Mouse (Mus musculus) adrenal gland (tissue): ENCODE measurements around the gene Dus4l.
"Not testable (repeated sequence)": the region's sequence is repeated elsewhere in the genome, so short reads cannot be mapped to it uniquely, and the experiment has no call there.

Source experiments
- intact Hi-C: fragments of 180-260 bp; cut with DNase I; formaldehyde crosslinking; loops from one replicate; pipeline ENCODE4 v1.15.1; 2025
- long read RNA-seq, 2 experiments: library from polyadenylated mRNA; unstranded; transcript quantifications; one replicate each; pipeline ENCODE4 v2.0.0; 2020; ENCODE audit warnings: borderline replicate concordance in 1 of 2; ENCODE audit not compliant: insufficient replicate concordance in 1 of 2

The Dus4l gene
- long read RNA-seq, experiment 1, partial matches to known transcripts, result 0 of 1 reads
- long read RNA-seq, experiment 1, other reads (novel, unspliced or antisense), result 0 of 1 reads
- long read RNA-seq, experiment 2, partial matches to known transcripts, result 0 of 4 reads
- long read RNA-seq, experiment 2, other reads (novel, unspliced or antisense), result 0 of 4 reads

DNA sequence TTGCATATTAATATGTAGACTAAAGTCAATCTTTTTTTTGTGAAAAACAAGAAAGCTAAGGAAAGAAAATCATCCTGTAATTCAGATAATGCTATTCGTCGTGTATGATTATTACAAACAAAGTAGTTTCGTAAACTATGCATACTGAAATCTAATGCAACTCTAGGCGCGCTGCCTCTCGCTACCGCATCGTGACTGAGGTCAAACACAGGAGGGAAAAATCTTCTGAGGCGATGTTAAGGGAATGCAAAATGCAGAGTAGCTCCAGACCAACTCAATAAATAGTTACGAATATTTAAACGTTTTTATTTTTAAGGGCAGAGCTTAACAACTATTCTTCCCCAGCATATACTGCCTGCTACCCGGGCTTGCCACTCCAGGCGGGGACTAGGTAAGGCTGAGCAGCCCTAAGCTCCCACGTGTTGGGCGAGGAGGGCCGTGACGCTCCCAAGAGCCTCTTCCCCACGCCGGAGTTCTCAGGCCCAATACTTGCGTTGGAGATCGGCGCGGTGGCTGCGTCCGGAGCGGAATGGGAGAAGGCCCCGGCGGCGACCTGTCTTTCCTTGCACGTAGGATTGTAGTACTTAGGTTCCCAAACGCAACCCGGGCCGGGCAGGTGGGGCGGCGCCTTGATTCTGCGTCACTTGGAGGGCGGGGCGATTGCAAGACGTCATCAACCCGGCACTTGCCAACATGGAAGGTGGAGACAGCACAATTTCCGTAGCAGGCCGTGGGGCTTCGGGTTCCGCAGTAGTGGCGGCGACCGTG, at the start of gene Dus4l, which contains the start of gene Cog5:
Dus4l (minus strand) TSS at position 630 of the 768 bp plus-strand sequence.
Cog5 (plus strand) TSS at position 673 of the 768 bp plus-strand sequence.
- intact Hi-C loops, result loop anchor here (10.0 kb wide), 1 partner anchor 270 kb away; no protein-coding TSS in a partner anchor

DNA sequence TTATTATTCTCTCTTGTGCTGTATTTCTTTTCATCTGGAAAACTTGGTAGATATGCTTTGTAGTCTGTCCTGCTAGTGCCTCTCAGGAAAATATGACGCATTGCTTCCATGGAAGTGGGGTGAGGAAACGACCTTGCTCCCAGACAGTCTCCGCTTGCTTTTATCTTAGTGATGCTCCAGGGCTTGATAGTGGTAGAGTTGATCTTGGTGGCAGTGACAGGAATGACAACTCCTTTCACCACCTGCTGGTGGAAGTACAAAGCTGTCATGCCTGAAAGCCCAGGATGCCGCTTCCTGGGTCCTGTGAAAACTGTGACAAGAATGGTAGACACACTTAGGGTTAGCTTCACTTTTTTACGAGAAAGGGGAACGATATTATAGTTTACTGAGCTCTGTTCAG, 49.3 kb upstream of the Dus4l start:
- intact Hi-C loops, result no loop called here

DNA sequence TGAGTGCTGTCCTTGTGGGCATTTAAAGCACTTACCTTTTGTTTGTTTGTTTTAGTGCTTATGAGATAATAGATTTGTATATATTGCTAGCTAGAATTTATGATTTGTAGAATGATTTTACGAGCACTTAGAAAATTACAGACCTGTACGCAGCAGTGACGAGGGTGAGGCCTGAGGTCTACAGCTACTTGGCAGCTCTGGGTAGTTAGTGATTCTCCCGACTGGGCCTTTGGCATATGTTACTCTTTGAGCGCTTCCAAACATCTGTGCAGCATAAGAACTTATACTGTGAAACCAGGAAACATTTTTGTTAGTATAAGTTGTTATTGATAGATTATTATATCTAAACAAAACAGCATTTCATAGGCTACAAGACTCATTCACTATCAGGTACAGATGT, 46.8 kb upstream of the Dus4l start:
- intact Hi-C loops, result no loop called here

DNA sequence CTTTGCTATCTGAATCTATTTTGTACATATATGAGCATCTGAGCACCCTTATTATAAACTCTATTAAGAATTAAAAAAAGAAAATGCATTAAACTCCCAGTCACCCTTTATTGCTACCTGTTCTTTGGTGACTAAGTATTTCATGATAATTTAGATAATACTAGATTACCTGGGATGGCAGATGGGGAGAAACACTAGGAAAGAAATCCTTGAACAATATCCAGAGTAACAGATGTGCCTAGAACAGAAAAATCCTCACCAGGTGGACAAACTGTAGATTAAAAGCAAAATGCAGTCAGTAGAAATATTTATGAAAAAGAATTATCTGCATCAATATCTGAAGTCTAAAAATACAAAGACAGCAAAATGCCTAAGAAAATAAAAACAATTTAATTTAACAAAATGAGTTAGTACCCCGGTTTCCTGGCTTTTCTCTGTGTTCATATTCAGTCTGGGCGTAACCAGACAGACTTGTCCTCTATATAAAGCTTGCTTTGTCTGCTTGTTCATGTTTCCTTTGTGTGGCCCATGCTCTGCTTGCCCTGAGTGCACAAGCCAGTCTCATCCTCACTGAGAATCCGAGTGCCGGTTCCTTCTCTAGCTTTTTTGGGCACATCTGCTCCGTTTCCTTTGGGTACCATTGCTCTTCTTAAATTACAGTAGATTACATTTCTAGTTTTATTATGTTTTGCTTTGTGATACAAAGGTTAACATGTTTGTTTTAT, 46.2 kb upstream of the Dus4l start:
- intact Hi-C loops, result no loop called here

DNA sequence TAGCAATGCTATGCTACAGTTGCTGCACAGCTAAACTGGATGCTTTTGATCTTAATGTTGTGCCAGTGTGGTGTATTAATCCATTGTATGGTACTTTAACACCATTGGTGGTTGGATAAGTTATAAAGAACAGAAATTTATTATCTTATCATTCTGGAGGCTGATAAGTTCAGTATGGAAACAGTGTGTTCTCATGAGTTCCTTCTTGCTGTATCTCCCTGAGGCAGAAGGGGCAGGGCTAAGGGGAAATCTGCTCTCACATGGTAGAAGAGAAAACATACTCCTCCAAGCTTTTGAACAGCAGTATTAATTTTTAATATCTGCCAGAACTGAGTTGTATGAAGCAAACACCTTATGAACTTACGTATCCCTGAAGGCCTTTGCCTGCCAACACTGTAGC, 38.7 kb upstream of the Dus4l start:
- intact Hi-C loops, result no loop called here

DNA sequence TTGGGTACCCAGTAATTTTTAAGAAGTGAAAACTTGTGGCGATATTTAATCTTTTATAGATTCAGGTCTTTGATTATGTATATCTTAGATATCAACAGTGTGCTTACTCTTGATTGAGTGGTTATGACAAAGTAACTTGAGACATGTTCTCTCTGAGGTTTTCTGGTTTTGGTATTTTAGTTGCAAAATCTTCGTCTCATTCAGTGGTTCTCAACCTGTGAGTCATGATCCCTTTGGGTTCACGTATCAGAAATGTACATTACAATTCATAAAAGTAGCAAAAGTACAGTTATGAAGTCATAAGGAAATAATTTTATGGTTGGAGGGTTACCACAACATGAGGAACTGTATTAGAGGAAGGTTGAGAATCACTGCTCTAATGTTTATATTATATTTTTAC, 32.1 kb upstream of the Dus4l start:
- intact Hi-C loops, result no loop called here

DNA sequence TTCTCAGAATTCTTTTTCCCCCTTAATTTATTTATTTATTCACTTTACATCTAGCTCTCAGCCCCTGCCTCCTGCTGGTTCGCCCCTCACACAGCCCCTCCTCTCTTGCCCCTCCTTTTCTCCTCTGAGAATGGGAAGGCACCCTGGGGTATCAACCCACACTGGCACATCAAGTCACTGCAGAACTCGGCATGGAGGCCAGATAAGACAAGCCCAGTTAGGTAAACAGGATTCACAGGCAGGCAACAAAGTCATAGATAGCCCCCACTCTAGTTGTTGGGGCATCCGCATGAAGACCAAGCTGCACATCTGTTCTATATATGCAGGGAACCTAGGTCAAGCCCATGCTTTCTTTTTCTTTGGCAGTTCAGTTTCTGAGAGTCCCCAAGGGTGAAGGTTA, 12.6 kb upstream of the Dus4l start:
- intact Hi-C loops, result no loop called here

DNA sequence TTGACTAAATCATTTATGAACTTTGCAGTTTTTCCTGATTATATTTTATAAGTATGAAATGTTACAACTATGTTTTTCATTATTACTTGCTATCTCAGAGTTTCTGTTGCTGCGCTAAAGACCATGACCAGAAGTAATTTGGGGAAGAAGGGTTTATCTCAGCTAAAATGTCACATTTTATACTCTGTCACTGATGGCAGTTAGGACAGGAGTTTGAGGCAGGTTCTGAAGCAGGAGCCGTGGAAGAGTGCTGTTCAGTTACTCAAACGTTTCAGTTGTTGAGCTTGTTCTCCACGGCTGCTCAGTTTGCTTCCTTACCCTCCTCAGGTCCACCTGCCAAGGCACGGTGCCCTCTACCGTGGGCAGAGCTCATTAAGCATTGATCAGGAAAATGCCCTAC, 11.4 kb upstream of the Dus4l start:
- intact Hi-C loops, result no loop called here

DNA sequence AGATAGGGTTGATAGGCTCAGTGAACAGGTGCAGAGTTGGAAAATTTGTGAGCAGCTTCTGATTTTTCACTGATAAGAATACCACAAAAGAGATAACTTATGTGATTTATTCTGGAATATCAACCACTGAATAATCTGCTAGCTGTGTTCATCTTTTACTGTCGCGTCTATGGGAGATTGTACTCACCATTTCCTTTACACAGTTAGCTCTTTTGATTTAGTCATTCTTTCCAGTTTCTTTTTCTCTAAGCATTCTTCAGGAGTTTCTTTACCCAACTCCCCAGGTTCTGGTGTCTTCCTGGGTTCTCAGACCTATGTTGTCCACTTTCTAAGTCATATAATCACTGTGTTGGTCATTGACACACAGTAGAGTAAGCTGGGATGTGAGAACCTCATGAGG, 2.2 kb upstream of the Dus4l start:
- intact Hi-C loops, result loop anchor here (10.0 kb wide), 1 partner anchor 268 kb away; no protein-coding TSS in a partner anchor

DNA sequence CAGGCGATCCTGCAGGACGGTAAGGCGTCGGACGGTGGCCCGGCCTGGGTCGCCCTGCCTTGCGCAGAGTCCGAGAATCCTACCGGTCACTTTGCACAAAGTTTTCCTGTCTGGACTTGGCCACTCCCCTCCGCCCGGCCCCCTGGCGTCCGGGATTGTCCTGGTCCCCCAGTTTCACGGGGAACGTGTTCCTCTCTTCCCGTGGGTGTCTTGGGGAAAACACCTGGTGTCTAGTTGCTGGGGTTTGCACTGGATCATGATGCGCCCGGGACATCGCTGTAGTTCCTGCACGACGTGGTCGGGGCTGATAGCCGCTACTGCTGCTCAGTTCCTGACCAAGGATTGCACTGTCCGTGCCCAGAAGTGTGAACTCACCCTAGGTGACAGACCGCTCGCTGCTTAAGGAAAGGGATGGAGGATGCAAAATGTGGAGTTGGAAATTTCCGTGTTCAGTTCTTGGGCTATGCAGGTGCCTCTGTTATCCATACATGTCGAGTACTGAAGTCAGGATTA, 395 bp upstream of the Dus4l start:
- intact Hi-C loops, result loop anchor here (10.0 kb wide), 1 partner anchor 270 kb away; no protein-coding TSS in a partner anchor

DNA sequence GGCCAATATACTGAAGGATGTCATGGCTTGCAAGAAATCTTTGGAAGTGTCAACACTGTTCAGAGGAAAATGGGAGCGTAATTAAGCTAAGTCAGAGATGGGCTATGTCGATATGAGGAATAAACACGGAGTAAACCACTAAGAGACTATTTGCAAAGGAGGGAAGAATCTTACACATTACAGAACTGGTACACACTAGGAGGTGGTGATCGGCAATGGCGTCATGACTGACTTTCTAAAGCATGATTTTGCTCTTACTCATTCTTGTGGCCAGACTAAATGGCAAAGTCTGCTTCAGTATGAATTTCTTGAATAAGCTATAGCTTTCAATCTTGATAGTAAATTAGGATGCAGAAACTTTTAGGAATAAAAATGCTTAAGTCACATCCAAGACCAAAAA, 1.0 kb downstream of the Dus4l start:
- intact Hi-C loops, result loop anchor here (10.0 kb wide), 1 partner anchor 271 kb away; no protein-coding TSS in a partner anchor

DNA sequence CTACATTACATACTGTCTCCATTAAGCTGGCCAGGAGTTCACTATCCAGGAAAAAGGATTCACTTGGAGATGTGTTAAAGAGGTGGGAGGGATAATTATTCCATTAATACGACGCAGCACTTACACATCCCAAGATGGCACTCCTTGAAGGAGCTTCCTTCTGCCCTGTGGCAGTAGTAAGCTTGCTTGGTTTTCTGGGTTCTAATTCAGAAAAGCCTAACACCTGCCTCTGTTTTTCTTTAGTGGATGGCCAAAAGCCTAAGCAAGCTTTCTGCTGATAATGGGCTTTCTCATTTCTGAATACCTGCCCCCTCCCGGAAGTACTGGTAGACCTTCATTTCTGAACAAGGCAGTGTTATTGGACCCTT, 19.4 kb downstream of the Dus4l start:
- intact Hi-C loops, result no loop called here

DNA sequence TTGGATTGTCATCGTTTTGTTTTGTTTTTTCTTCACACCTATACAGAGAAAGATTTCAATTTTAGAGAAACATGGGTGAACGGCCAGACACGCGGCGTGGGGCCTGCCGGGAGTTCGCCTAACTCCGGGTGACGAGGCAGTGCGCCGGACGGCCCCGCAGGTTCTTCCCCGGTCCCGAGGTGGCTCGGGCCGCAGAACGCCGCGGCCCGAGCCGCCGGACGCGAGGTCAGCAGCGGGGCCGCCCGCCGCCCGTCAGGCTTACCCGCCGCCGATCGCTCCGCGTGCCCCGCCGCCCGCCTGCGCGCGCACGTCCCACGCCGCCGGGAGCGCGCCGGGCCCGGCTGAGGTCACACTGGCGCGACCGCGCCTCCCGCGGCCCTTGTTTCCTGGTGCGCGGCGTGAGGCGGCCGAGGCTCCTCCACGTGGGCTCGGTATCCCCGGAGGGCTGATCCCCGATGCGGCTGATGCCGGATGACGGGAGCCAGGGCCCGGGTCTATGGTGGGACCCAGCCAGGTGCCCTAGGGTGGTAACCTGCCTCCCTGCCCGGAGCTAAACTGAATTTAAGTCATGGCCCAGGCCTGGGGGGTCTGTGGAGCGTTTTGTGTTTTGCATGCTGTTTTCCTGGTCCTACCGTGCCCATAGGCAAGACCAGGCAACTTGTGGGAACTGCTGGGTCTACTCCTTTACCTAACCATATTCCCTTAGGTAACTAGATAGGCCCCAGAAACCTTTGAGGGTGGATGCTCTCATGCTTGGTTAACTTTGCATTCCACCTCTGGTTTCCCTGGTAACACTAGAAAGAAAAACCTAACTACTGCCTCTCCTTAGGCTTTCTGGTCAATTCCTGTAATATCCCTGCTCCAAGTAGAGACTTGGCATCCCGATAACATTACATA, 20.0 kb downstream of the Dus4l start, which contains the start of gene Bcap29:
Bcap29 (minus strand) TSS at position 316 of the 897 bp plus-strand sequence.
- intact Hi-C loops, result no loop called here

DNA sequence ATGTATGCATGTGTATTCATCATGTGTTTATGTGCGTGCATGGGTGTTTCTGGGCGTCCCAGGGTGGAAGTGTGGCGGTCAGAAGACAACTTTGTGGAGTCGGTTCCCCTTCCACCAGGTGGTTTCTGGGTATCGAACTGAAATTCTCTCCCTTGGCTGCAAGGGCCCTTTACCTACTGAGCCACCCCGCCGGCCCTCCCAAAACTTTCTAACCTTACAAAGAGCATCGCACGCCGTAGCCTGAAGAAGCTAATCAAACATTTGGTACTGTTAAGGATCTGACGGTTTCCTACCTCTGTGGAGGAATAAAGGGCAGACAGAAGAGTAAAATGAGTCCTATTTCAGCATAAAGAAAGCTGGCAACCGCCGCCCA, 20.7 kb downstream of the Dus4l start:
- intact Hi-C loops, result no loop called here

DNA sequence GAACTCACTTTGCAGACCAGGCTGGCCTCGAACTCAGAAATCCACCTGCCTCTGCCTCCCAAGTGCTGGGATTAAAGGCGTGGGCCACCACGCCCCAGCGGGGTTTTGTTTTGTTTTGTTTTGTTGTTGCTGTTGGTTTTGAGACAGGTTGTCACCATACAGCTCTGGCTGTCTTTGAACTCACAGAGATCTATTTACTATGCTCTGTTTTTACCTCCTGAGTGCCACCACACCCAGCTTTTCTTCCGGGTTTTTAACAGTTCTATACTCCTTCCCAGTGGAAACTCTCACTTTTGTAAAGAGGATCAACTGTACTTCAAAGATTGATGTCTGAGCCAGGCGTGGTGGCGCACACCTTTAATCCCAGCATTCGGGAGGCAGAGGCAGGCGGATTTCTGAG, 26.2 kb downstream of the Dus4l start:
- intact Hi-C loops, result not testable (repeated sequence)

DNA sequence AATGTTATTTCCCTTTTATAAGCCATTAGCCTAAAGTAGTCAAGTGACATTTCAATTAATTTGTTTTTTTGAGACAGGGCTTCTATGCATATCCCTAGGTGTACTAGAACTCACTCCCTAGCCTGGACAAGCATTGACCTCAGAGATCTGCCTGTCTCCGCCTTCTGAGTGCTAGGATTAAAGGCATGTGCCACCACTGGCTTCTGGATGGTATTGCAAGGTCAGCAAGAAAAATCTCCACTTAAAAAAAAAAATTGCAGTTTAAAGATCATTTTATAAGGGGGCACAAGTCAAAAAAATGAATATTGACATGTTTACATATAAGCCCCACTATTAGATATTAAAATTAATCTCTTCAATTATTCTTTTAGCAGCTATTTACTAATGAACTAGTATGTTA, 29.6 kb downstream of the Dus4l start:
- intact Hi-C loops, result no loop called here

DNA sequence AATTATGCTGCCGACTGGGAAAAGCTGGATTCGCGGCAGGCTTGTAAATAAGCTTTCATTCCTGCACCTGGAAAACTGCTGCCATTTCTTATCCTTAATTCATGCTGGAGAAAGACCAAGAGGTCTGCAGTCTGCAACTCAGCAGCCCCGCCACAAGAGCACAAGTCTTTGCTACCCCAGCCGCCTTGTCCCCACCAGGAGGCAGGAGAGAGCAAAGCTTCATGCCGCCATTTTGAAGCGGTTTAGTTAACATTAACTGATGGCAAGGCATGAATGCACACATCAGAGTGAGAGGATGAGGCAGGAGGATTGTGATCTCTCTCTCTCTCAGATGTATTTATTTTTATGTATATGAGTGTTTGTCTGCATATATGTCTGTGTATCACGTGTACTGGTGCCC, 34.5 kb downstream of the Dus4l start:
- intact Hi-C loops, result no loop called here

DNA sequence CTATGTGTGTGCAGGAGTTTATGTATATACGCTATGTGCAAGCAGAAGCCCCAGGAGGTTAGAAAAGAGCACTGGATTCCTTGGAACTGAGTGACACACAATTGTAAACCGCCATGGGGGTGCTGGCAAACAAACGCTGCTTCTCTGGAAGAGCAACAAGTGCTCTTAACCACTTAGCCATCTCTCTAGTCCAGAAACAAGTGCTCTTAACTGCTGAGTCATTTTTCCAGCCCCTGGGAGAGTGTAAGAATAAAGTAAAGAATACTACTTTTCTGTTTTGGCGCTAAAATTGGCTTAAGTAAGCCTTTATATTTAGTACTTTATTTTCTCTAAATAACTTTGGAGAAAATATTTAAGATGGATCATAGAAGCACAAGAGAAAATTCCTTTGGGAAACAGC, 41.3 kb downstream of the Dus4l start:
- intact Hi-C loops, result no loop called here

DNA sequence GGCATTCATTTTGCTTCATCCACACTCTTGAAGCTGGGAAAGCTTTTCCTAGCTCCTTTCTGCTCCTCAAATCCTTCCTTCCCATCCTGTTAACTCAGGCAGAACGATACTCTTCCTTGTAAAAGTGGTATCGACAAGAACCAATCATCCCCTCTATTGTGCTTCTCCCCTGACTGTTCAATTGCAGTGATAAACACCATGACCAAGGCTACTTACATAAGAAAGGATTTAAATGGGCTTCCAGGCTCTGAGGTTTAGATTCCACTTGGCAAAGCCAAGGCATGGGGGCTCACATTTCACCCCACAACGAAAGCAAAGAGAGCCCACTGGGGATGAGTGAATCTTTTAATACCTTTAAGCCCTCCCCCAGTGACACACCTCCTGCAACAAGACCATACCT, 46.5 kb downstream of the Dus4l start:
- intact Hi-C loops, result no loop called here

DNA sequence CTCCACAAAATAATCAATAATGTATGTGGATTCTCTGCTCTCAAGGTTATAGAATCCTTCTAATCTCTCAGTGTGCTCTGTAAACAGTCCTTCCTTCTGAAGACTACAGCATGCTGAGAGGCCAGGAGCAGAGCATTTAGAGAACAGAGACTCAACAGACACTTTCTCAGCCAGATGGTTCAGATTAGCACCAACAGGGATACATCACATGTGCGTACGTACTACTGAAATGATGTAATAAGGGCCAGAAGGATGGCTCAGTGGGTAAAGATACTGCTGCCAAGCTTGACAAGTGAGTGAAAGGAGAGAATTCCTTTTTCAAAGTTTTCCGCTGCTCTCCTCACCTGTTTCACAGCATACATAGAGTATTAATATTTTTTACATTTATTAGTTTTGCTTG, 49.7 kb downstream of the Dus4l start:
- intact Hi-C loops, result no loop called here

DNA sequence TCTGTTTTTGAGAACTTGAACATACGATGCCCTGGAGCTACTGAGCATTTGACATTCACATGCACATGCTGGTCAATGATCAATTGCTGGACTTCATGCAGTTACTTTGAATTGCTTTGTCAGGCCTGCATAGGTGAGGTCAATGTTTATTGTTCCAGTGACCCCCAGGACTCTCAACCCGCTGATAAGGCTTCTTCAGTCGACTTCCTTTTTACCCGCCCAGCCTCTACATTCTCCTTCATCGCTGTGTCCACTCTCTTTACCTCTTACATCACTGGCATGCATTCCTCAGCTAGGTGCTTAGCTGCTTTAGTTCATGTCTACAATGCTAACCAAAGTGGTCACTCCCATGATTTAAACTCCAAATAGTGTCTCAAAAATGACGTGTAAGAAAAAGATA, 51.0 kb downstream of the Dus4l start:
- intact Hi-C loops, result no loop called here
